Mouse (Mus musculus) lung, adult 2 months (tissue): ENCODE results near the gene Ap4e1.

Experiments
- CTCF ChIP-seq: fragments of 200-500 bp; IDR thresholded peaks from 2 replicates; pipeline ENCODE4 v1.5.1; 2011; ENCODE audit warnings: mild to moderate bottlenecking, low read length, control low read depth; ENCODE audit not compliant: insufficient read depth
- POLR2A ChIP-seq: fragments of 200-500 bp; IDR thresholded peaks from 2 replicates; pipeline ENCODE4 v1.6.1; 2011; ENCODE audit warnings: low read depth, mild to moderate bottlenecking, control low read depth, low read length, borderline replicate concordance; ENCODE audit errors: extremely low read depth

GRCm38 (mm10) chr2:127007509-127007908, 1.0 kb upstream of the Ap4e1 start:
- no peak for TF ChIP-seq CTCF
- TF ChIP-seq POLR2A, result no peak
